Mouse (Mus musculus): ENCODE results near the gene St7l.

Gene St7l

DNA sequence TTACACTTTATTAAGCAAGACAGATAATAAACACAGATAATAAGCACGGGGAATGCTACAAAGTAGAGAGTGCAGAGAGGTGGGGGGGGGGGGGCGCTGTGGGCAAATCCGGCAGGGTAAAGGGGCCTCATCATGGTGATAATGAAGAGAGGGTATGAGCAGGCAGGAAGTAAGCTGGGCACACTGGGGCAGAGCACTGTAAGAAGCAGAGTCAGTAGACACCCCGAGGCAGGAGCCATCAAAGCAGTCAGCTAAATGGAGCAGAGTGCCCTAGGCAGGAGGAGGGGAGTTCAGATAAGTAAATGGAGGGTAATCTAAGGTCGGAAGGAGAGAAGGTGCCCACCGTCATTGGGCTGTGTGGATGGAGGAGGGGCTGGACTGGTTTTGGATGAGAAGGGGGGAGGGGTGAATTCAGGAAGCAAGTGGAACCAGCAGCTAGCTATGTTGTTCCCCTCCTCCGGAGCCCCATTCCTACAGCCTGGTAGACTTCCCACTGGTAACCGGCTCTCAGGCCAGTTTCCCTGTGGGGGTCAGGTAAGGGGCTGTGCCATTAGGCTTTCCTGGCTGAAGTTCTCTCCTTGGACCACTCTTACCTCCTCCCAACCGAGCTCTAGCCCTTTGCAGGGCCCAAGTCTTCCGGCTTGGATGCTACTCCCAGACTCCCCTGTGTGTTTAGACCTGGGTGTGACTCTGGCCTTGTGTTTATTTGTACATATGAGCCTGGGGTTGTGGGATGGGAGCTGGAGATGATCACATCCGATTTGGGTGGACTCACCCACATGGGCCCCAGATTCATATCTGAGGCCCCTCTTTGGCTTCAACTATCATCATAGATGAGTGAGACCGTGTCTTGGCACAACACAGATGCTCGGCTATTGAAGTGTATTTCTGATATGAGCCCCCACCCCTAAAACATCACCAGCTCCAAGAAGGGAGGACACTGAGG, 99.8 kb downstream of the St7l start:
- no peak for DNase-seq (ENCODE audit: low spot score)

GRCm38 (mm10) chr3:104965070-104965855, 101.5 kb downstream of the St7l start:
- DNase-seq (ENCODE audit: low spot score): no peak

- no peak for DNase-seq (ENCODE audit: low spot score)
Observed at GRCm38 (mm10) chr3:104965991-104966554, 102.3 kb downstream of the St7l start.

- peak; percentile 48 for DNase-seq (ENCODE audit: low spot score)
Observed at GRCm38 (mm10) chr3:104967548-104968300, 103.9 kb downstream of the St7l start.

All from c-Kit-positive CD71-positive TER-119-positive erythroid progenitor cells, embryonic 14.5 days (primary cell).